Comparison of ENCODE assay signal across 16 mouse cellular contexts in genomic region chr3:52983772-52984171, GRCm38 (mm10). TPM values are rescaled to one million over a fixed set of nuclear protein-coding genes. Genes with fewer than 3 reads are reported as not detected.
DNase-seq lines count a peak whose midpoint lies in the region; ATAC-seq and TF ChIP-seq lines count a peak whose summit lies in the region.
"Had no signal": no experiment of that assay in that cellular context is flagged by ENCODE, and none has a peak within 500 bp of the region (broad histone marks: within the 10 kb centered on the region; RNA-seq: fewer than 3 reads in every experiment).

No protein-coding gene starts in this region.

- DNase-seq in frontal cortex, adult 2 months (ENCODE audit: extremely low spot score in 1 of 2, low spot score in 1 of 2): peak; percentile 25 to 61
- DNase-seq in frontal cortex, postnatal 25 days (ENCODE audit: low spot score in 2 of 2): no peak
- peak; percentile 39 for DNase-seq in left cerebral cortex, adult 11 months (ENCODE audit: low spot score)
- no peak for DNase-seq in left cerebral cortex, adult 18-20 months (ENCODE audit: low spot score in 2 of 2)
- peak; percentile 44 to 47 for DNase-seq in left cerebral cortex, adult 9 months (ENCODE audit: low spot score in 2 of 2)
- DNase-seq in c-Kit-positive CD71-positive TER-119-positive erythroid progenitor cells, embryonic 14.5 days (ENCODE audit: low spot score): no peak
- DNase-seq: cerebellum, postnatal 14 days; retina, postnatal 1 day; thymus, postnatal 36 days had no signal

- H3K4me1 ChIP-seq in cortical plate, adult 2 months (ENCODE audit: control insufficient read depth, insufficient read depth, low read length): peaks cover 12% of the 10 kb centered on the region
- H3K4me1 ChIP-seq: kidney, embryonic 15.5 days; limb, embryonic 10.5 days; neural tube, embryonic 12.5 days; stomach, embryonic 15.5 days had no signal

- no peak overlapping the region for H3K4me3 ChIP-seq in cortical plate, adult 2 months (ENCODE audit: insufficient read depth, low read length)
- H3K4me3 ChIP-seq: erythroblast, embryonic 14.5 days; kidney, embryonic 15.5 days; limb, embryonic 10.5 days; neural tube, embryonic 12.5 days; stomach, embryonic 15.5 days had no signal

- no peak for TF ChIP-seq CTCF in cortical plate, adult 2 months (IDR thresholded peaks at IDR 0.05; ENCODE audit: extremely low read depth, insufficient read depth, low read length)

- peak overlapping the region; percentile 82 for H3K27ac ChIP-seq in cortical plate, adult 2 months (ENCODE audit: insufficient read depth, low read length)
- H3K27ac ChIP-seq: kidney, embryonic 15.5 days; limb, embryonic 10.5 days; neural tube, embryonic 12.5 days; stomach, embryonic 15.5 days had no signal

- ATAC-seq in erythroblast, adult 5-6 weeks (replicated peaks; ENCODE audit: low FRiP score, poor library complexity, severe bottlenecking): no peak

- TF ChIP-seq POLR2A in cortical plate, adult 2 months (IDR thresholded peaks at IDR 0.05; ENCODE audit: extremely low read depth, insufficient read depth, low read length): no peak

RNA-seq across cellular contexts. Expression of gene Cog6, which starts 33.3 kb away (rescaled TPM):
- polyA plus RNA-seq in frontal cortex, adult 2 months (2012; rRNA removed): 36.5 and 41.1 TPM in 2 replicates
- total RNA-seq in left cerebral cortex, adult 18-20 months (2021): 10 to 100 TPM; 39.9 to 45.0 TPM
- polyA plus RNA-seq in cortical plate, adult 2 months (2012; rRNA removed): 38.8 and 41.0 TPM in 2 replicates
- 4.4 and 9.6 TPM in 2 replicates for total RNA-seq in erythroblast, adult 5-6 weeks (2015; ENCODE audit: low replicate concordance)
- 6.5 and 9.1 TPM in 2 replicates for total RNA-seq in erythroblast, adult 5-6 weeks (2017; ENCODE audit: low replicate concordance)

RNA-seq across cellular contexts. Expression of gene Lhfp, which starts 57.6 kb away (rescaled TPM):
- 62.7 and 69.5 TPM in 2 replicates for polyA plus RNA-seq in frontal cortex, adult 2 months (2012; rRNA removed)
- total RNA-seq in left cerebral cortex, adult 18-20 months (2021): 10 to 100 TPM; 27.2 to 31.6 TPM
- polyA plus RNA-seq in cortical plate, adult 2 months (2012; rRNA removed): 33.6 and 35.1 TPM in 2 replicates
- total RNA-seq in erythroblast, adult 5-6 weeks (2015; ENCODE audit: low replicate concordance): 2.1 TPM in 1 of 2 replicates, not detected in the other
- total RNA-seq in erythroblast, adult 5-6 weeks (2017; ENCODE audit: low replicate concordance): 0.34 TPM in 1 of 2 replicates, not detected in the other
- polyA plus RNA-seq: erythroblast, embryonic 14.5 days had no signal

Comparison
In these comparisons a context has a peak if more than half of its experiments do, and no peak if none do; other contexts are left out.
1. DNase-seq: peak in frontal cortex, adult 2 months (2 of 2), left cerebral cortex, adult 11 months (single experiment) and left cerebral cortex, adult 9 months (2 of 2); none in frontal cortex, postnatal 25 days (0 of 2), left cerebral cortex, adult 18-20 months (0 of 2) and c-Kit-positive CD71-positive TER-119-positive erythroid progenitor cells, embryonic 14.5 days (single experiment).
2. RNA of gene Lhfp, which starts 57.6 kb away (total RNA-seq): 27.2 to 31.6 TPM in left cerebral cortex, adult 18-20 months; 0.34 to 2.1 TPM in erythroblast, adult 5-6 weeks; every median in the first group is over 4 times any median in the second.